Mouse (Mus musculus) ovary, postnatal 36 days (tissue): ENCODE results near the gene Six2.
A peak's percentile ranks its signal among the peaks of the same experiment; 100 is the strongest.
"Not testable (repeated sequence)": the region's sequence is repeated elsewhere in the genome, so short reads cannot be mapped to it uniquely, and the experiment has no call there.

Experiments
- DNase-seq: peaks from one replicate; pipeline ENCODE4 v3.0.0; 2022; ENCODE audit warnings: low spot score, mixed read lengths

Six2 gene

DNA sequence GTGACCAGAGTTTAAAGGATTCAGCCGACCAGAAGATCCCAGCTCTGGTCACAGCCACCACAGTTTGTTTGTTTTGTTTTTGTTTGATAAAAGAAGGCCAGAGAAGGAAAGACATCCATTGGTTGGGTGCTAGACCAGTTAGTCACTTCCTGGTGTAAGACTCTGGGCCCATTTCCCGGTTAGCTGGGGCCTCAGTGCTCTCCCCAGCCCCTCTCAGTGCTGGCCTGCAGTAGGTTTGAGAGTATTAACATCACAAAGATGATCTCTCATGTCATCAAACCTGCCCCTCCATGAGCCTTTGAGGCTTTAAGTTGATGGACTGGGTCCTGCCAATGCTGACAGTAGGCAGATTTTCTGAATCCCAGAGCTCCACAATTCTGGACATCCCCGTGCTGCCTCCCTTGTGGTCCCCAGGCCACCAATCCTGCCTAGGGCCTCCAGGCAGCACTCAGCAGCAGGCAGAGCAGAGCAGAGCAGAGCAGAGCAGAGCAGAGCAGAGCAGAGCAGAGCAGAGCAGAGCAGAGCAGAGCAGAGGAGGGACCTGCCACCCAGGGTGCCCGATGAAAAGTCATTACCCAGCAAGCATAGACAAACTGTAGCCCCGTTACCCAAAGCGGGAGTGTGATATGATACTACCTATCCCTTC is 2.4 kb upstream of the Six2 start:
- DNase-seq = no peak

DNA sequence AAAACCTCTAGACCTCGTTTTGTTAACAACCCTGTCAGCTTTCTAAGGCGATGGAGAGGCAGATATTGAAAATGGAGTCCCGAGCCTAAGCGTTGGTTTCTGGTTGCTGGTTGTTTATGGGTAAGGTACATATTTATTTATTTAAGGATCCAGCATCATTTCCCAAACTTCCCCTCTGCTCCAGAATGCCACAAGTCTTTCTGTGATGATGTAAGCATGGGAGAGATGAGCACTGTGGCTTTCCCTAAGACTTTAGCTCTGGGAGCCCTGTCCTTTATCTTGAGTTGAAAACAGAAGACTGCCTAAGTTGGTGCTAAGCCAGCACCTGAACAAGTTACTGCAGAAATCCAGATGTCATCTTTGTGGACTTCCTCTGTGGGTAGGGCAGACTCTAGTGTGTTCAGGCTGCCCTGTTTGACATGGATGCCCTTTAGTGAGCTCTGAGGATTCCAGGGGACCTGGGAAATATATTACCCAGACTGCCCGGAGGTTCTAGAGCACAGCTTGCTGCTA is 1.8 kb upstream of the Six2 start:
- no peak for DNase-seq

- DNase-seq = no peak
These were observed 1.1 kb upstream of the Six2 start for GRCm38 (mm10) chr17:85688911-85689806.

GRCm38 (mm10) chr17:85687421-85688235 is 446 bp downstream of the Six2 start:
- peak; percentile 31 for DNase-seq

GRCm38 (mm10) chr17:85686476-85687420 is 1.3 kb downstream of the Six2 start:
- no peak for DNase-seq

DNA sequence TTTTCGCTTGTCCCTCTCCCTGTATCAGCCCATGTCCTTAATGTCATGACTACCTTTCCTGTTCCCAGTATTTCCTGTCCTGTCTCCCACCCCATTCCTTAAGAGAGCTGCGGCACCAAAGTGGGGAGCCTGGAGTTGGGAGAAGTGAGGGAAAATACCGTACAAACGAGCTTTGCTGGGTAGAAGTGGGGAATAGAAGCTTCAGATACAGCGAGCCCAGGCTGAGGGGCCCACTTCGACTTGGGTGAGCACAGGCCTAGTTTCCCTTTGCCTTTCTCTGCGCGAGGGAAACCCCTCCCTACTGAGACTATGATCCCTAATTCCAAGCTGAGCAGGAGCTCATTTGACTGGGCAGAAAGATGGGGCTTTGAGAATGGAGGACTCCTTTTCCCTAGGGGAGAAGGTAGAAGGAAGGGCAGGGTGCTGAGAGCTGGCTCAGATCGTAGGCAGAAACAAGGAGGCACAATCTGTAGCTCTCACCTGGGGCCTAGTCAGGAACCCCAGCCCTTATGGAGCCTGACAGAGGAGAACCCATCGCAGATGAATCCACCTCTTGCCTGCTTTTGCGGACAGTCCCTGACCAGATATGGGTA is 2.3 kb downstream of the Six2 start:
- DNase-seq = no peak

DNA sequence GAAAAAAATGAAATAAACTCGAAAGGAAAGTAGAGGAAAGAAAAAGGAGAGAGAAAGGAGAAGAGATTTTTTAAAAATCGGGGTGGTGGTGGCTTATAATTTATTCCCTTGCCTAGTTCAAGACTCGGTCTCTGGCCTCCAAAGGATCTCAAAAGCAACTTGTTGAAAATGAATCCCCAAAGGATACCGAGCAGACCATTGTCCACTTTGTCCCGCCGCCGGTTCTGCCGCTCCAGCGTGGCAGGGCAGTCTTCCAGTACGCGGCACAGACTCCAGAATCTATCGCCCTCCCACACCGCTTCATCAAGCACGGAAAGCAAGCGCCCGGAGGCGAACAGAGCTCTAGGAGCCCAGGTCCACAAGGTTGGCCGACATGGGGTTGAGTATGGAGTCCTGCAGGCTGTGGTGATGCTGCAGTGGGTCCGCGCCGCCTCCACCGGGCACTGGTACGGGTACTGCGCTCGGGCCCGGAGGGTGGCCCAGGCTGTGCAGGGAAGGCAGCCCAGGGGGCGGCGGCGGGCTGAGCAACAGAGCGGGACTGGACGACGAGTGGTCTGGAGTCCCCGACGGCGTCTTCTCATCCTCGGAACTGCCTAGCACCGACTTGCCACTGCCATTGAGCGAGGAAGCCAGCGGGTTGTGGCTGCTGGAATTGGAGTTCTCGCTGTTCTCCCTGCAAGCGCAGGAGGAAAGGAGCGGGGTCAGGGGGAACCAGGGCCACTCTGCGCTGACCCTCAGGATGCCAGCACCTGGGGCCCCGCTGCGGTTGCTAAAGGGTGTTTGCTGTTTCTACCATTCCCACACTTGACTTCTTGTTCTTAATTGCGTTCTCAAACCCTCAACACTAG is 3.0 kb downstream of the Six2 start:
- no peak for DNase-seq

DNA sequence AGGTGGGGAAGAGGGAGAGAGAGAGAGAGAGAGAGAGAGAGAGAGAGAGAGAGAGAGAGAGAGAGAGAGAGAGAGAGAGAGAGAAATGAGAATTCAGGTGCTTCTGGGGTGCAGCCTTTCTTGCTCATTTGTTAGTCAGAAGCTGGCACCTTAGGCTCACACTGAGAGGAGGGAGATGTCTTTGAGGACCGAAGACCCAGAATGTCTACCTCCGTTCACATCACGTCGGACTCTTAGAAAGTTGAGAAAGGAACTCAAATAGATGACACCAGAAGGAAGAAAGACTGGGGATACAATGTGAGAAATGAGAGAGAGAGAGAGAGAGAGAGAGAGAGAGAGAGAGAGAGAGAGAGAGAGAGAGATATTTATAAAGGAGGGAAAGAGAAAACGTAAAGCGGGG is 3.6 kb downstream of the Six2 start:
- DNase-seq = not testable (repeated sequence)

DNA sequence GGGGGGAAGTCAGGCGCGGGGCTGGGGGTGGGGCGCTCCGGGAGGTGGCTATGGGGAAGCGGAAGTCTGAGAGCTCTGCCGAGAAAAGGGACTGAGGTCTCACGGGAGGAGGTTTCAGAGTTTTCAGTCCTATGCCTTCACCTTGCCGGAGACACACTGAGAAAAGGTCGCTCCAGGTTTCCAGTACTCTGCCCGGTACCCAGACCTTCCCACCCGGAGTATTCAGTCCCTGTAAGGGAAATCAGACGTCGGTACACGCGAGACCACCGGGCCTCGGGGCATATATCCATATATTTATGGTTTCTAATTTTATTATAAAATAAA is 4.1 kb downstream of the Six2 start:
- no peak for DNase-seq

GRCm38 (mm10) chr17:85683111-85683983 is 4.7 kb downstream of the Six2 start:
- DNase-seq = no peak

GRCm38 (mm10) chr17:85682181-85682710 is 5.8 kb downstream of the Six2 start:
- DNase-seq = no peak

DNA sequence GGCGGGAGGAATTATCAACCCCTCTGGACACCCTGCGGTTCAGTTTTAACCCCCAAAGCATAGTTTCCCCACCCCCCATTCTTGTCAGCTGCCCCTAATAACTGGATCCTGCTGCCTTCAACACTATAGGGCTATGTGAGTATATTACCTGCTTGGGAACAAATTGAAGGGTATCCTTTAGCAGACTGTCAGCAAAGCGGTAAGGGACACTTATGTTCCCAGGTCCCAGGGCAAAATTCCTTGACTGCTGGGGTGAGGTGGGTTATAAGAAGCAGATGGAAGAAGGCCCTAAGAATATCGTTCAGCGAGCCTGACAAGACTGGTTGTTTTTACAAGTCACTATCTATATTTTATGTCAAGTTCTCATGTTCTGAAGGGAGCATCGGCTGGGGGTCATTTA is 6.3 kb downstream of the Six2 start:
- DNase-seq = no peak

- no peak for DNase-seq
These were observed 7.1 kb downstream of the Six2 start for GRCm38 (mm10) chr17:85680851-85681550.

- no peak for DNase-seq
These were observed 7.8 kb downstream of the Six2 start for GRCm38 (mm10) chr17:85680116-85680850.

- peak; percentile 27 for DNase-seq
These were observed 8.4 kb downstream of the Six2 start for GRCm38 (mm10) chr17:85679651-85680050.

DNA sequence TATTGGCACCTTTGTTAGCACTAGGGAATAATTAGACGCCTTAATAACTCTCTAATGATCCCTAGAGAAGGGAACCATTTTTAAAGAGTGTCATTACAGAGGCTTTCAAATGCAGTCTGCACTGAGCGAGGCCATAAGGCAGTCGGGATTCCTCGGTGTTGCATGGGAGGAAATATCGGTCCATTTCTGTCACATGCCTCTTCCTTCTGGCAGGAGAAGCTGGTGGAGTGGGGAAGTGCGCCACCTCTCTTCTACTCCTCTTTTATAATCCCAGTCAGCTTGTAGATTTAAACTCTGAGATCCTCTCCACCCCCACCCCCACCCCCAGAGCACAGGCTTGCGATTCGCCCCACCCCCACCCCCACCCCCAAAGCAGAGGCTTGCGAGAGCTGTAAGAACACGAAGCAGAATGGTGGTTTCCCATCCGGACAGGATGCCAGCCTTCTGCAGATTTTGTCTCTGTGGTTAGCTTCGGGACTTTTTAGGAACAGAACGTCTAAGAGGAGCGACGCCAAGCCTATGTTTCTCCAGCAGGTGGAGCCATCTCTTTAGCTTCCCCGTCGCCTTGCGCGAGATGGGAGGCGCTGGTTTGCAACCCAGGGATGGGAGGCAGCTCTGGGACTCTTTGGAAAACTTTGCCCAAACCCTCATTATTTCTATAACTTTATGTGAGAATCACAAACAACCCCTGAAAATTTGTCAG is 23.3 kb downstream of the Six2 start:
- DNase-seq = peak; percentile 62

GRCm38 (mm10) chr17:85664202-85664601 is 23.9 kb downstream of the Six2 start:
- DNase-seq = no peak
